Mouse (Mus musculus) naive thymus-derived CD4-positive, alpha-beta T cell, adult 5 months (primary cell): ENCODE measurements around the gene Lsm14b. TPM values are rescaled to one million over a fixed set of nuclear protein-coding genes. Genes with fewer than 3 reads are reported as not detected.

Experiments used
- polyA plus RNA-seq: library from polyadenylated mRNA; unstranded; fragments of 100-300 nt; shearing (Covaris generic); gene quantifications from one replicate; pipeline ENCODE4 v1.2.1, GENCODE M21; 2017

Gene Lsm14b
- 13.1 TPM for polyA plus RNA-seq

GRCm38 (mm10) chr2:180024401-180025098 is at the start of gene Lsm14b:
Gene Lsm14b, plus strand, starts transcription at chr2:180024987.

GRCm38 (mm10) chr2:179976628-179977343 is 48.0 kb upstream of the Lsm14b start, which contains the start of gene Taf4:
Gene Taf4, minus strand, starts transcription at chr2:179976646.

GRCm38 (mm10) chr2:180042256-180042857 is 17.6 kb downstream of the Lsm14b start, which contains the start of the genes Psma7 and Ss18l1:
Gene Psma7, minus strand, starts transcription at chr2:180042433.
Gene Ss18l1, plus strand, starts transcription at chr2:180042509.

GRCm38 (mm10) chr2:180070481-180071453 is 46.0 kb downstream of the Lsm14b start, which contains the start of gene Mtg2:
Gene Mtg2, plus strand, starts transcription at chr2:180070588.

Other genes starting within 250 kb of the Lsm14b start
- 27.2 TPM for gene Taf4, start 48.3 kb upstream of the Lsm14b start, polyA plus RNA-seq
- gene Psma7, start 17.4 kb downstream of the Lsm14b start, polyA plus RNA-seq: 342 TPM
- gene Ss18l1, start 17.5 kb downstream of the Lsm14b start, polyA plus RNA-seq: 6.4 TPM
- 30.4 TPM for gene Mtg2, start 45.6 kb downstream of the Lsm14b start, polyA plus RNA-seq
- not detected for gene Hrh3, start 79.5 kb downstream of the Lsm14b start, polyA plus RNA-seq
- 39.2 TPM for gene Osbpl2, start 94.3 kb downstream of the Lsm14b start, polyA plus RNA-seq
- 197 TPM for gene Adrm1, start 146.5 kb downstream of the Lsm14b start, polyA plus RNA-seq
- not detected for gene Lama5, start 200.9 kb downstream of the Lsm14b start, polyA plus RNA-seq
- gene Rps21, start 232.4 kb downstream of the Lsm14b start, polyA plus RNA-seq: 922 TPM
- gene Cables2, start 248.5 kb downstream of the Lsm14b start, polyA plus RNA-seq: 69.2 TPM